Mouse (Mus musculus) neural tube, embryonic 11.5 days (tissue): Measurements from ENCODE around the gene Ccl17. TPM values are rescaled to one million over a fixed set of nuclear protein-coding genes. Genes with fewer than 3 reads are reported as not detected.
A peak's percentile ranks its signal among the peaks of the same experiment; 100 is the strongest.
"Not testable (repeated sequence)": the region's sequence is repeated elsewhere in the genome, so short reads cannot be mapped to it uniquely, and the experiment has no call there.

ENCODE experiments used
- ATAC-seq: fragments of 200-750 bp; cut with Nextera tagmentation; 2 replicates; pipeline ENCODE4 v1.8.0; 2017; ENCODE audit warnings: moderate number of reproducible peaks, mild to moderate bottlenecking, moderate TSS enrichment, moderate library complexity; ENCODE audit not compliant: insufficient read depth, low FRiP score, low TSS enrichment
- DNase-seq: peaks from one replicate; pipeline ENCODE4 v3.0.0-alpha.2; 2015; ENCODE audit warnings: low spot score
- H3K27ac ChIP-seq: fragments of 300-500 bp; sonication (generic); 2 replicates; pipeline ENCODE4 v1.5.1; 2014; ENCODE audit warnings: low read depth, mild to moderate bottlenecking, low read length
- H3K27me3 ChIP-seq: fragments of 300-500 bp; sonication (generic); 2 replicates; pipeline ENCODE4 v1.6.1; 2014; ENCODE audit warnings: mild to moderate bottlenecking, low read length, mixed read lengths; ENCODE audit not compliant: control insufficient read depth, insufficient read depth
- H3K36me3 ChIP-seq: fragments of 300-500 bp; sonication (generic); 2 replicates; pipeline ENCODE4 v1.6.1; 2014; ENCODE audit warnings: mild to moderate bottlenecking, low read length, moderate library complexity, mixed read lengths; ENCODE audit not compliant: control insufficient read depth, insufficient read depth
- H3K4me1 ChIP-seq: fragments of 300-500 bp; sonication (generic); 2 replicates; pipeline ENCODE4 v1.6.1; 2014; ENCODE audit warnings: low read length, mixed read lengths; ENCODE audit not compliant: control insufficient read depth, insufficient read depth
- H3K4me2 ChIP-seq: fragments of 300-500 bp; sonication (generic); 2 replicates; pipeline ENCODE4 v1.6.1; 2014; ENCODE audit warnings: low read depth, mild to moderate bottlenecking, moderate library complexity
- H3K4me3 ChIP-seq: fragments of 300-500 bp; sonication (generic); 2 replicates; pipeline ENCODE4 v1.5.1; 2014; ENCODE audit warnings: low read depth, low read length
- H3K9ac ChIP-seq: fragments of 300-500 bp; sonication (generic); 2 replicates; pipeline ENCODE4 v1.6.1; 2014; ENCODE audit warnings: mild to moderate bottlenecking, low read length
- H3K9me3 ChIP-seq: fragments of 300-500 bp; sonication (generic); 2 replicates; pipeline ENCODE4 v1.6.1; 2016; ENCODE audit warnings: low read length; ENCODE audit not compliant: control insufficient read depth
- WGBS: fragments of 180-500 bp; shearing (Covaris S2); extraction: QIAGEN DNeasy Blood & Tissue Kit; methylation state at CpG from one replicate; pipeline ENCODE4 v1.1.7; 2014; 5-methylcytosine and 5-hydroxymethylcytosine counted together
- polyA plus RNA-seq: library from polyadenylated mRNA; unstranded; fragments of >200 nt; fragmentation: Nextera tagmentation; extraction: Ambion mirVana; gene quantifications from 2 replicates; pipeline ENCODE4 v1.2.1, GENCODE M21; 2014

Ccl17 gene
- polyA plus RNA-seq, 1 experiment from 2014 or later = not detected

DNA sequence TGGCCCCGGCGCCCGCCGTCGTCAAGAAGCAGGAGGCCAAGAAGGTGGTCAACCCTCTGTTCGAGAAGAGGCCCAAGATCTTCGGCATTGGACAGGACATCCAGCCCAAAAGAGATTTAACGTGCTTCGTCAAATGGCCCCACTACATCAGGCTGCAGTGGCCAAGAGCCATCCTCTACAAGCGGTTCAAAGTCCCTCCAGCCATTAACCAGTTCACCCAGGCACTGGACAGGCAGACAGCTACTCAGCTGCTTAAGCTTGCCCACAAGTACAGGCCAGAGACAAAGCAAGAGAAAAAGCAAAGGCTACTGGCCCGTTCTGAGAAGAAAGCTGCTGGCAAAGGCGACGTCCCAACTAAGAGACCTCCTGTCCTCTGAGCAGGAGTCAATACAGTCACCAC is 25.5 kb downstream of the Ccl17 start:
- H3K27me3 ChIP-seq, H3K9ac ChIP-seq, ATAC-seq, H3K4me2 ChIP-seq, DNase-seq, H3K4me3 ChIP-seq, H3K27ac ChIP-seq, H3K36me3 ChIP-seq, H3K9me3 ChIP-seq: not testable (repeated sequence)
- WGBS = 96% methylated on average over 13 of the region's 13 CpGs
- H3K4me1 ChIP-seq = peaks cover 14% of the 10 kb centered on the region

- peak overlapping the region; percentile 92; the same call in 1 of the 2 replicates for H3K4me3 ChIP-seq
- H3K9me3 ChIP-seq = no peaks in the 10 kb centered on the region
- 76% methylated on average over 11 of the region's 11 CpGs for WGBS
- no peak overlapping the region for H3K27ac ChIP-seq
- H3K4me1 ChIP-seq = peaks cover 14% of the 10 kb centered on the region
- H3K9ac ChIP-seq = peak overlapping the region; percentile 92; the same call in 1 of the 2 replicates
- no peaks in the 10 kb centered on the region for H3K27me3 ChIP-seq
- no peak for DNase-seq
- peak overlapping the region; percentile 82 for H3K4me2 ChIP-seq
- H3K36me3 ChIP-seq = peaks cover 1% of the 10 kb centered on the region
- no peak for ATAC-seq
These were observed 26.4 kb downstream of the Ccl17 start for GRCm38 (mm10) chr8:94836456-94837240.

- Histone ChIP-seq H3K27ac (peak within 1 kb of the TSS; percentile 84), H3K9me3 (no peaks in the 10 kb centered on the region), H3K36me3 (no peaks in the 10 kb centered on the region), H3K9ac (peak within 1 kb of the TSS; percentile 92), H3K4me1 (peaks cover 14% of the 10 kb centered on the region), H3K4me2 (peak within 1 kb of the TSS; percentile 82), H3K27me3 (no peaks in the 10 kb centered on the region), H3K4me3 (peak within 1 kb of the TSS; percentile 92)
- ATAC-seq = peak; percentile 97
- WGBS = under 1% methylated on average over 82 of the region's 82 CpGs
- peak; percentile 98 for DNase-seq
These were observed 27.7 kb downstream of the Ccl17 start, which contains the start of the genes Coq9 and Ciapin1 for GRCm38 (mm10) chr8:94837662-94838574. TSS of gene Coq9 (plus strand) at chr8:94838321. TSS of gene Ciapin1 (minus strand) at chr8:94838358.

GRCm38 (mm10) chr8:94838600-94838999 is 28.3 kb downstream of the Ccl17 start:
- Histone ChIP-seq H3K4me1 (peaks cover 14% of the 10 kb centered on the region), H3K27me3 (no peaks in the 10 kb centered on the region), H3K4me3 (peak overlapping the region; percentile 92), H3K9me3 (no peaks in the 10 kb centered on the region), H3K9ac (peak overlapping the region; percentile 92), H3K4me2 (peak overlapping the region; percentile 82), H3K36me3 (no peaks in the 10 kb centered on the region), H3K27ac (peak overlapping the region; percentile 84)
- 0% methylated on average over 24 of the region's 24 CpGs for WGBS
- peak; percentile 53 for ATAC-seq
- no peak for DNase-seq

GRCm38 (mm10) chr8:94841183-94841582 is 30.9 kb downstream of the Ccl17 start:
- 58% methylated on average over 2 of the region's 2 CpGs for WGBS
- no peak overlapping the region for H3K4me2 ChIP-seq

GRCm38 (mm10) chr8:94850049-94850448 is 39.8 kb downstream of the Ccl17 start:
- DNase-seq = no peak
- Histone ChIP-seq H3K27me3 (no peaks in the 10 kb centered on the region), H3K27ac (no peak overlapping the region), H3K4me1 (no peaks in the 10 kb centered on the region), H3K9me3 (no peaks in the 10 kb centered on the region), H3K9ac (no peak overlapping the region), H3K4me3 (no peak overlapping the region), H3K4me2 (no peak overlapping the region), H3K36me3 (0 out of 2 replicates have a peak, but pooled peaks cover 5% of the 10 kb centered on the region)
- 95% methylated on average over 5 of the region's 5 CpGs for WGBS
- ATAC-seq = no peak

More at GRCm38 (mm10) chr8:94841183-94841582, 30.9 kb downstream of the Ccl17 start:
- Histone ChIP-seq H3K4me3 (no peak overlapping the region), H3K36me3 (peaks cover 5% of the 10 kb centered on the region; the same call in 1 of the 2 replicates), H3K27ac (no peak overlapping the region), H3K4me1 (peaks cover 14% of the 10 kb centered on the region), H3K9ac (no peak overlapping the region), H3K27me3 (no peaks in the 10 kb centered on the region), H3K9me3 (no peaks in the 10 kb centered on the region)
- DNase-seq (no peak), ATAC-seq (no peak)

DNA sequence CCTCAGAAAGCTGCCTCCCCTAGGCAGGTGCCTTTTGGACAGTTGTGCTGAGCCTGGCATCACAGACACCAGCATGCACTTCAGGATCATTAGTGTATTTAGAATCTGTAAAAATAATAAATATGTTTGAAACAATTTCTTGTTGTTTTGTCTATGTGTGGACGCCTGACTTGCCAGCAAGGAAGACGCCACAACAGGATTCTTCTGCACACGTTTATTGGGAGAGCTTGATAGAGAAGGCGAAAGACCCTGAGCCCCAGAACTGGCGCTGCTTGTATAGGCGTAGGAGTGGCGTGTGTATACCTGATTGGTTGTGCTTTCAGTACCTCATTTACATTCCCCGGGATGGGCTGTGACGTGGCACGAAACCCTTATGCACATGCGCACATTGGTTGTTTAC is 44.5 kb downstream of the Ccl17 start:
- 92% methylated on average over 11 of the region's 11 CpGs for WGBS
- H3K27me3 ChIP-seq, H3K9me3 ChIP-seq, H3K27ac ChIP-seq, H3K4me2 ChIP-seq, DNase-seq, H3K9ac ChIP-seq, H3K36me3 ChIP-seq, ATAC-seq, H3K4me1 ChIP-seq, H3K4me3 ChIP-seq: not testable (repeated sequence)

DNA sequence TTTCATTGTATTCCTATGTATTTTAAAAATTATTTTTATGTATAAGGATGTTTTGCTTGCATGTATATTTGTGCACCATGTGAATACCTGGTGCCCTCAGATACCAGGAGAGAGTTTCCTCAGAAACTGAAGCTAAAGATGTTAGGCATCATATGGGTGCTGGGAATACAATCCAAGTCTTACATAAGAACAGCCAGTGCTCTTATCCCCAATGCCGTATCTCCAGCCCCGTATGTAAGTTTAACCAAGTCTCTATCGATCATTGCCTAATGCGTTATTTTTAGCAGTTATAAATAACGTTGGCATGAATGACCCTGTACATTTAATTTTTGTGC is 46.7 kb downstream of the Ccl17 start:
- ATAC-seq (no peak), DNase-seq (no peak)
- H3K27me3 ChIP-seq = no peaks in the 10 kb centered on the region
- H3K4me3 ChIP-seq = no peak overlapping the region
- H3K36me3 ChIP-seq = peaks cover 4% of the 10 kb centered on the region
- no peak overlapping the region for H3K4me2 ChIP-seq
- peaks cover 4% of the 10 kb centered on the region; the same call in 1 of the 2 replicates for H3K4me1 ChIP-seq
- H3K9me3 ChIP-seq = no peaks in the 10 kb centered on the region
- H3K9ac ChIP-seq = peak overlapping the region; percentile 93
- no peak overlapping the region for H3K27ac ChIP-seq
- WGBS = 34% methylated on average over 5 of the region's 5 CpGs
